In the genomic region with DNA sequence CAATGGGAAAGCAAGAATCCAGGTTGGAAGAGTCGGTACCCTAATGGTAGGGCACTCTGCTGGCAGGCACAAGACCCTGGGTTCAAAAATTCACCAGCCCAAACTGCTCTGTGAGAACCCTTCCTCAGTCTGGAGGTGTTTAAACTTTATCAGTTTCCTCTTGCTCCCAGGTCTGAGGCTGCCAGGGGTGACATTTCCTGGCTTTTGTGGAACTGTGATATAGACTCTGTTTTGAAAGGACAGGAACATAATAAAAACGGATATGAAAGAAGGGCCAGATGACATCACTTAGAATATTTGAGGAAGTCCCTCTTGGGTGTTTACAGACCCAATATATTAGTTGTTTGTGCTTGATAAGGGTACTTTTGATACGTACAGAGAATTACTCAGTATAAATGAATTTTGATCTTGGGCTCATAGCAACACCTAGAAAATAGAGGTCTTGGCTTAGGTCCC, we compare ENCODE assay signal across 15 mouse cellular contexts. TPM values are rescaled to one million over a fixed set of nuclear protein-coding genes. Genes with fewer than 3 reads are reported as not detected.
DNase-seq lines count a peak whose midpoint lies in the region; ATAC-seq and TF ChIP-seq lines count a peak whose summit lies in the region.
"Had no signal": no experiment of that assay in that cellular context is flagged by ENCODE, and none has a peak within 500 bp of the region (broad histone marks: within the 10 kb centered on the region; RNA-seq: fewer than 3 reads in every experiment).

No protein-coding gene starts in this region.

- H3K9me3 ChIP-seq in kidney, embryonic 16.5 days (ENCODE audit: low read length), result no peaks in the 10 kb centered on the region
- no peaks in the 10 kb centered on the region for H3K9me3 ChIP-seq in hindbrain, embryonic 16.5 days (ENCODE audit: control insufficient read depth, low read length)
- H3K9me3 ChIP-seq: forebrain, embryonic 10.5 days; limb, embryonic 15.5 days had no signal

- peaks cover 3% of the 10 kb centered on the region; the same call in 1 of the 2 replicates for H3K36me3 ChIP-seq in kidney, embryonic 16.5 days (ENCODE audit: insufficient read depth, low read length)
- no peaks in the 10 kb centered on the region for H3K36me3 ChIP-seq in macrophage (ENCODE audit: inconsistent target)
- H3K36me3 ChIP-seq in hindbrain, embryonic 16.5 days (ENCODE audit: control insufficient read depth, insufficient read depth, low read length), result no peaks in the 10 kb centered on the region
- H3K36me3 ChIP-seq: limb, embryonic 15.5 days had no signal

- no peak overlapping the region for H3K9ac ChIP-seq in kidney, embryonic 16.5 days (replicated peaks; ENCODE audit: low read length)
- H3K9ac ChIP-seq in hindbrain, embryonic 16.5 days (ENCODE audit: low read depth, low read length), result no peak overlapping the region
- H3K9ac ChIP-seq: limb, embryonic 15.5 days had no signal

- DNase-seq in heart, adult 11 months, result peak; percentile 90
- DNase-seq in heart, postnatal 4 days, result no peak
- DNase-seq in kidney, postnatal 10 days, result no peak
- no peak for DNase-seq in layer of hippocampus, adult 2 months (ENCODE audit: low spot score in 2 of 2)
- DNase-seq: cerebellum, adult 18-20 months; layer of hippocampus, adult 9-11 months; midbrain, embryonic 14.5 days; right cerebral cortex, postnatal 25 days had no signal

- peaks cover 26% of the 10 kb centered on the region for H3K4me1 ChIP-seq in kidney, embryonic 16.5 days (ENCODE audit: insufficient read depth, low read length)
- peaks cover 68% of the 10 kb centered on the region for H3K4me1 ChIP-seq in brown adipose tissue, adult 24 weeks (ENCODE audit: control insufficient read depth, insufficient read depth, insufficient read length, low read length)
- peaks cover 2% of the 10 kb centered on the region; the same call in 1 of the 2 replicates for H3K4me1 ChIP-seq in hindbrain, embryonic 16.5 days (ENCODE audit: control insufficient read depth, insufficient read depth, low read depth, low read length)

- H3K4me3 ChIP-seq in kidney, embryonic 16.5 days (ENCODE audit: low read length), result no peak overlapping the region
- no peak overlapping the region for H3K4me3 ChIP-seq in brown adipose tissue, adult 24 weeks (ENCODE audit: insufficient read depth, low read depth, low read length)
- no peak overlapping the region for H3K4me3 ChIP-seq in macrophage (ENCODE audit: inconsistent target)
- no peak overlapping the region for H3K4me3 ChIP-seq in layer of hippocampus, adult 2 months
- H3K4me3 ChIP-seq in hindbrain, embryonic 16.5 days (ENCODE audit: low read length), result no peak overlapping the region
- H3K4me3 ChIP-seq: forebrain, embryonic 10.5 days; limb, embryonic 15.5 days had no signal

- no peaks in the 10 kb centered on the region for H3K27me3 ChIP-seq in kidney, embryonic 16.5 days (ENCODE audit: insufficient read depth, low read length)
- H3K27me3 ChIP-seq in hindbrain, embryonic 16.5 days (replicated peaks; ENCODE audit: control insufficient read depth, insufficient read depth, low read length), result no peaks in the 10 kb centered on the region
- H3K27me3 ChIP-seq: limb, embryonic 15.5 days had no signal

- no peaks in the 10 kb centered on the region for H3K79me2 ChIP-seq in macrophage (ENCODE audit: inconsistent target)

- no peak overlapping the region for H3K4me2 ChIP-seq in kidney, embryonic 16.5 days (replicated peaks; ENCODE audit: low read depth, low read length)
- H3K4me2 ChIP-seq in hindbrain, embryonic 16.5 days (ENCODE audit: low read length), result no peak overlapping the region
- H3K4me2 ChIP-seq: limb, embryonic 15.5 days had no signal

- no peak for ATAC-seq in kidney, embryonic 16.5 days (ENCODE audit: low FRiP score, low TSS enrichment)
- no peak for ATAC-seq in hindbrain, embryonic 16.5 days
- ATAC-seq: hindbrain, postnatal 0 days had no signal

- H3K27ac ChIP-seq in kidney, embryonic 16.5 days (ENCODE audit: low read length), result peak overlapping the region; percentile 55
- H3K27ac ChIP-seq in brown adipose tissue, adult 24 weeks (replicated peaks; ENCODE audit: low read depth, low read length), result peak overlapping the region; percentile 90
- peak overlapping the region; percentile 34; the same call in 1 of the 2 replicates for H3K27ac ChIP-seq in macrophage
- H3K27ac ChIP-seq in layer of hippocampus, adult 2 months, result no peak overlapping the region
- no peak overlapping the region for H3K27ac ChIP-seq in hindbrain, embryonic 16.5 days (ENCODE audit: low read depth, low read length)
- H3K27ac ChIP-seq: hindbrain, postnatal 0 days; limb, embryonic 15.5 days had no signal

- 65% methylated on average over 3 of the region's 3 CpGs for WGBS in kidney, embryonic 16.5 days
- 0% methylated on average over 3 of the region's 3 CpGs for WGBS in macrophage (ENCODE audit: missing documents)
- WGBS in hindbrain, embryonic 16.5 days, result 86% methylated on average over 3 of the region's 3 CpGs

- no peak for TF ChIP-seq CTCF in layer of hippocampus, adult 2 months (conservative IDR thresholded peaks at IDR 0.05)

RNA-seq across cellular contexts. Expression of a gene that starts 28.5 kb away (rescaled TPM):
- 1,000 to 10,000 TPM; 1,026 to 1,084 TPM for total RNA-seq in heart, postnatal 4 days (2021)
- 382 and 440 TPM in 2 replicates for polyA plus RNA-seq in kidney, embryonic 16.5 days (2015; fragmentation: Nextera tagmentation; extraction: Ambion mirVana)
- polyA plus RNA-seq in brown adipose tissue, adult 24 weeks (2012; ENCODE audit: insufficient read depth, insufficient read length, missing spikeins), result 142 and 186 TPM in 2 replicates
- total RNA-seq in macrophage (2018; cell fraction: chromatin; rRNA removed), result 10 to 100 TPM in 1 of 26 experiments, 1 to 10 TPM in 4, under 1 TPM in 15, not detected in 6; 0.06 to 30.4 (median 0.25) TPM
- under 1 TPM in 23 of 26 experiments, not detected in 3; 0.03 to 0.78 (median 0.19) TPM for total RNA-seq in macrophage (2018; cell fraction: cytosol; rRNA removed)
- total RNA-seq in macrophage (2018; cell fraction: nucleus; rRNA removed), result 1 to 10 TPM in 5 of 26 experiments, under 1 TPM in 15, not detected in 6; 0.07 to 5.6 (median 0.69) TPM
- 0.39 to 0.96 TPM (median 0.86 TPM) in 3 replicates for polyA plus RNA-seq in macrophage (2018)
- total RNA-seq in layer of hippocampus, adult 2 months (2021), result 10 to 100 TPM; 52.0 to 53.6 TPM
- polyA plus RNA-seq in hindbrain, embryonic 16.5 days (2015; fragmentation: Nextera tagmentation; extraction: Ambion mirVana), result 68.6 and 105 TPM in 2 replicates

RNA-seq across cellular contexts. Expression of a gene that starts 28.5 kb away (rescaled TPM):
- total RNA-seq in heart, postnatal 4 days (2021), result 100 to 1,000 TPM; 558 to 588 TPM
- 121 and 126 TPM in 2 replicates for polyA plus RNA-seq in kidney, embryonic 16.5 days (2015; fragmentation: Nextera tagmentation; extraction: Ambion mirVana)
- 51.1 and 77.2 TPM in 2 replicates for polyA plus RNA-seq in brown adipose tissue, adult 24 weeks (2012; ENCODE audit: insufficient read depth, insufficient read length, missing spikeins)
- total RNA-seq in macrophage (2018; cell fraction: chromatin; rRNA removed), result 10 to 100 TPM in 1 of 26 experiments, 1 to 10 TPM in 4, under 1 TPM in 18, not detected in 3; 0.13 to 23.6 (median 0.59) TPM
- total RNA-seq in macrophage (2018; cell fraction: cytosol; rRNA removed), result under 1 TPM; 0.09 to 0.74 (median 0.24) TPM
- 1 to 10 TPM in 3 of 26 experiments, under 1 TPM in 22, not detected in 1; 0.12 to 3.7 (median 0.68) TPM for total RNA-seq in macrophage (2018; cell fraction: nucleus; rRNA removed)
- 0.16 to 0.59 TPM (median 0.19 TPM) in 3 replicates for polyA plus RNA-seq in macrophage (2018)
- total RNA-seq in layer of hippocampus, adult 2 months (2021), result 10 to 100 TPM; 53.7 to 55.4 TPM
- polyA plus RNA-seq in hindbrain, embryonic 16.5 days (2015; fragmentation: Nextera tagmentation; extraction: Ambion mirVana), result 28.9 and 42.5 TPM in 2 replicates

Comparison
In these comparisons a context has a peak if more than half of its experiments do, and no peak if none do; other contexts are left out.
1. H3K27ac ChIP-seq: peak in kidney, embryonic 16.5 days (single experiment), brown adipose tissue, adult 24 weeks (single experiment) and macrophage (single experiment); none in layer of hippocampus, adult 2 months (single experiment) and hindbrain, embryonic 16.5 days (single experiment).
2. RNA of a gene that starts 28.5 kb away (polyA plus RNA-seq): 382 to 440 TPM in kidney, embryonic 16.5 days, 142 to 186 TPM in brown adipose tissue, adult 24 weeks and 68.6 to 105 TPM in hindbrain, embryonic 16.5 days; 0.39 to 0.96 TPM in macrophage; every median in the first group is over 10 times any median in the second.
3. RNA of a gene that starts 28.5 kb away (polyA plus RNA-seq): 121 to 126 TPM in kidney, embryonic 16.5 days, 51.1 to 77.2 TPM in brown adipose tissue, adult 24 weeks and 28.9 to 42.5 TPM in hindbrain, embryonic 16.5 days; 0.16 to 0.59 TPM in macrophage; every median in the first group is over 10 times any median in the second.